Mouse (Mus musculus): ENCODE data around the gene Eif4g3. TPM values are rescaled to one million over a fixed set of nuclear protein-coding genes. Genes with fewer than 3 reads are reported as not detected.

The Eif4g3 gene
- polyA plus RNA-seq, 1 experiment, result 88.6 TPM

GRCm38 (mm10) chr4:138065593-138066169, 72.9 kb downstream of the Eif4g3 start:
- TF ChIP-seq GATA1 (IDR thresholded peaks at IDR 0.05; ENCODE audit: low read length), result no peak

GRCm38 (mm10) chr4:138066421-138066820, 73.6 kb downstream of the Eif4g3 start:
- TF ChIP-seq GATA1 (IDR thresholded peaks at IDR 0.05; ENCODE audit: low read length), result no peak

GRCm38 (mm10) chr4:138067858-138068257, 75.0 kb downstream of the Eif4g3 start:
- TF ChIP-seq GATA1 (IDR thresholded peaks at IDR 0.05; ENCODE audit: low read length), result no peak

GRCm38 (mm10) chr4:138068598-138068997, 75.8 kb downstream of the Eif4g3 start:
- no peak for TF ChIP-seq GATA1 (IDR thresholded peaks at IDR 0.05; ENCODE audit: low read length)

GRCm38 (mm10) chr4:138069371-138069770, 76.5 kb downstream of the Eif4g3 start:
- no peak for TF ChIP-seq GATA1 (IDR thresholded peaks at IDR 0.05; ENCODE audit: low read length)

- no peak for TF ChIP-seq GATA1 (IDR thresholded peaks at IDR 0.05; ENCODE audit: low read length)
These were observed 78.7 kb downstream of the Eif4g3 start for GRCm38 (mm10) chr4:138071497-138071896.

GRCm38 (mm10) chr4:138073086-138073485, 80.3 kb downstream of the Eif4g3 start:
- no peak for TF ChIP-seq GATA1 (IDR thresholded peaks at IDR 0.05; ENCODE audit: low read length)

- no peak for TF ChIP-seq GATA1 (IDR thresholded peaks at IDR 0.05; ENCODE audit: low read length)
These were observed 80.7 kb downstream of the Eif4g3 start for GRCm38 (mm10) chr4:138073531-138073930.

GRCm38 (mm10) chr4:138074896-138075584, 82.2 kb downstream of the Eif4g3 start:
- TF ChIP-seq GATA1 (IDR thresholded peaks at IDR 0.05; ENCODE audit: low read length), result no peak

GRCm38 (mm10) chr4:138077663-138078295, 85.0 kb downstream of the Eif4g3 start:
- no peak for TF ChIP-seq GATA1 (IDR thresholded peaks at IDR 0.05; ENCODE audit: low read length)

- TF ChIP-seq GATA1 (IDR thresholded peaks at IDR 0.05; ENCODE audit: low read length), result no peak
These were observed 86.4 kb downstream of the Eif4g3 start for GRCm38 (mm10) chr4:138079234-138079633.

- TF ChIP-seq GATA1 (IDR thresholded peaks at IDR 0.05; ENCODE audit: low read length), result no peak
These were observed 89.6 kb downstream of the Eif4g3 start for GRCm38 (mm10) chr4:138082466-138082865.

- TF ChIP-seq GATA1 (IDR thresholded peaks at IDR 0.05; ENCODE audit: low read length), result no peak
These were observed 91.3 kb downstream of the Eif4g3 start for GRCm38 (mm10) chr4:138084103-138084502.

- TF ChIP-seq GATA1 (IDR thresholded peaks at IDR 0.05; ENCODE audit: low read length), result no peak
These were observed 92.2 kb downstream of the Eif4g3 start for GRCm38 (mm10) chr4:138084851-138085573.

GRCm38 (mm10) chr4:138086949-138087348, 94.1 kb downstream of the Eif4g3 start:
- TF ChIP-seq GATA1 (IDR thresholded peaks at IDR 0.05; ENCODE audit: low read length), result no peak

GRCm38 (mm10) chr4:138089512-138089911, 96.7 kb downstream of the Eif4g3 start:
- TF ChIP-seq GATA1 (IDR thresholded peaks at IDR 0.05; ENCODE audit: low read length), result no peak
